Mouse (Mus musculus): Measurements from ENCODE around the gene Galt. TPM values are rescaled to one million over a fixed set of nuclear protein-coding genes. Genes with fewer than 3 reads are reported as not detected.
"Not testable (repeated sequence)": the region's sequence is repeated elsewhere in the genome, so short reads cannot be mapped to it uniquely, and the experiment has no call there.

Galt gene
- polyA plus RNA-seq, 1 experiment from 2014 or later = 40.8 TPM

DNA sequence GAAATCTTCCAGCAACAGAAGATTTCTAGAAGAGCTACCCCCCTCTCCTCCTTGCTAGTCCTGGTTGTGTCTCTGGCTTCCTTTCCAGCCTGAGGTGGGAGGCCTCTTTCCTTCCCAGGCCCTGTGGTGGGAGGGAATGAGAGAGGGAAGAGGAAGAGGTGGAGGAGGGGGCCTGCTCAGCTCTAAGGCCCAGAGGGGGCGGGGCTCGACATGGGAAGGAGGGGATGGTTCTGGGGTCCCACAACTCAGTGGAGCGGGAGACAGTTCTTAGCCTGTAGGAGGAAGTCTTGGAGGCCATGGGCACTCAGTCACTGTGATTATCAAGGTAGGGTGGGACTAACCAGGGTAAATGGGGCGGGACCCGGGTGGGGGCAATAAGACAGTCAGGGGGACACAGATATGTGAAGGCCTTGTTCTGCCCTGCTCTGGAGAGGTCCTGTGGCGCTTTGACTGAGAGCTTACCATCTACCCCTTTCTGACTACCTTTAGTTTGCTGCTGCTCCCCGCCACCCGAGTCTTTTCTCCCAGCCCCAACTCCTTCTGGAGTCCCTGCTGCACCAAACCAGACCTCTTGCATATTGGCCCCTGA is 7.2 kb downstream of the Galt start:
- Histone ChIP-seq H3K4me1 (ENCODE audit: control insufficient read depth, low read depth, low read length) (peaks cover 33% of the 10 kb centered on the region), H3K27me3 (ENCODE audit: control insufficient read depth, insufficient read depth, low read depth, low read length) (no peaks in the 10 kb centered on the region), H3K9me3 (replicated peaks; ENCODE audit: control insufficient read depth, low read length) (no peaks in the 10 kb centered on the region), H3K27ac (ENCODE audit: low read length) (no peak overlapping the region), H3K36me3 (ENCODE audit: control insufficient read depth, insufficient read depth) (peaks cover 4% of the 10 kb centered on the region; the same call in 1 of the 2 replicates), H3K9ac (ENCODE audit: low read depth, low read length) (no peak overlapping the region), H3K4me3 (ENCODE audit: low read depth, low read length) (no peak overlapping the region), H3K4me2 (ENCODE audit: low read depth, low read length) (no peak overlapping the region)
- WGBS (ENCODE audit: insufficient replicate concordance) = 40% methylated on average over 8 of the region's 8 CpGs
- no peak for ATAC-seq (ENCODE audit: low read depth)

DNA sequence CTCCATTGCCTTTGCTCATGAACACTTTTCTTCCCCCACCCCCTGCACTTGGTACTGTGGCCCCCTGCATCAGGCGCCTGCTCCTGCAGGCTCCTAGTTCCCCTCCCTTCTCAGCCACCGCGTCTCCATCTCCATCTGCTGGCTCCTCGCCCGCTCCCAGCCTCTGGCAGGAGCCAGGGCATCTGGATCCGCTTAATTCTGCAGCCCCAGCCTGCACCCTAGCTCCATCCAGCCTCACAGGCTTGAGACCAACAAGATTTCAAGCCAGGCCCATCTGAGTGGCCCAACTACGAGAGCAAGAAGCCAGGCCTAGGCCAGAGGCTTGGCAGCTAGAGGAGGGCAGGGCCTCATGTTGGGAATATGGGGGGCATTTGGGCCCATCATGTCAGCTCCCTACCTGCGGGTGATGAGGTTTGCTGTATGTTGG is 7.7 kb downstream of the Galt start:
- peaks cover 33% of the 10 kb centered on the region for H3K4me1 ChIP-seq (ENCODE audit: control insufficient read depth, low read depth, low read length)
- H3K36me3 ChIP-seq (ENCODE audit: control insufficient read depth, insufficient read depth); H3K4me3 ChIP-seq (ENCODE audit: low read depth, low read length); H3K27ac ChIP-seq (ENCODE audit: low read length); H3K4me2 ChIP-seq (ENCODE audit: low read depth, low read length); ATAC-seq (ENCODE audit: low read depth); H3K27me3 ChIP-seq (ENCODE audit: control insufficient read depth, insufficient read depth, low read depth, low read length); H3K9me3 ChIP-seq (replicated peaks; ENCODE audit: control insufficient read depth, low read length); H3K9ac ChIP-seq (ENCODE audit: low read depth, low read length): not testable (repeated sequence)
- WGBS (ENCODE audit: insufficient replicate concordance) = 63% methylated on average over 8 of the region's 8 CpGs

DNA sequence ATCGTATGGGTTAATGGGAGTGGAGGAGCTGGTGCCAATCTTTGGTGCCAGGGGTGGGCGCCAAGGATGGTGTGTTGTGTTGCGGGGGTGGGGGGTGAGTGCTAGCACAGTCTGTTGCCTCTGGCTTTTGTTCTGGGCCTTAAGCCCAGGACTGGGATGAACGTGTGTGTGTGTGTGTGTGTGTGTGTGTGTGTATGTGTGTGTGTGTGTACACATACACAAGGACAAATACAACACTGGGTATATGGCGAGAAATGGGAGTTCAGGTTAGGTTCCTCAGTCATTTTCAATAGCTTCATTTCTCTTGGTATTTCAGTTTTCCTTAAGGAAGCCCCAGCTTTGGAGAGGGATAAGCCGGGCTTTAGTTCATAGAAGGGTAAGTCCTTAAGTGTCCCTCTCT is 8.1 kb downstream of the Galt start:
- H3K4me2 ChIP-seq (ENCODE audit: low read depth, low read length); ATAC-seq (ENCODE audit: low read depth); H3K36me3 ChIP-seq (ENCODE audit: control insufficient read depth, insufficient read depth); H3K9me3 ChIP-seq (replicated peaks; ENCODE audit: control insufficient read depth, low read length); H3K27me3 ChIP-seq (ENCODE audit: control insufficient read depth, insufficient read depth, low read depth, low read length); H3K4me3 ChIP-seq (ENCODE audit: low read depth, low read length); H3K27ac ChIP-seq (ENCODE audit: low read length); H3K9ac ChIP-seq (ENCODE audit: low read depth, low read length): not testable (repeated sequence)
- WGBS (ENCODE audit: insufficient replicate concordance) = 72% methylated on average over 4 of the region's 6 CpGs
- peaks cover 33% of the 10 kb centered on the region for H3K4me1 ChIP-seq (ENCODE audit: control insufficient read depth, low read depth, low read length)

DNA sequence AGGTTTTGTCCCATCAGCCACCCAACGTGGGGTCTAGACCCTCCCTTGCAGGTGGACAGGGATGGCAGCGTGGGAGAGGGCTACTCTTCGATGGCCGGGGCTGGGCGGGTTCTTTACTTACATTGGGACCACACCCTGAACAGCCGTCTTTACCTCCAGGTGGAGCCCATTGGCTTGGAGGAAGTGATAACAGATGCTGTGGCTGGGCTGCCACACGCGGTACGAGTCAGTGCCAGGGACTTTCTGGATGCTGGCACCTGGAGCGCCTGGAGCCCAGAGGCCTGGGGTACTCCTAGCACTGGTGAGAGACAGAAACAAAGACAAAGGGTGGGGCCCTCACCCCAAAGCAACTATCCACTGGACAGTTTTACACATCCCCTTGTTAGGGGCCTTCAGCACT is 12.3 kb downstream of the Galt start:
- not testable (repeated sequence) for H3K9me3 ChIP-seq (replicated peaks; ENCODE audit: control insufficient read depth, low read length); H3K27ac ChIP-seq (ENCODE audit: low read length); H3K27me3 ChIP-seq (ENCODE audit: control insufficient read depth, insufficient read depth, low read depth, low read length); H3K36me3 ChIP-seq (ENCODE audit: control insufficient read depth, insufficient read depth); H3K4me3 ChIP-seq (ENCODE audit: low read depth, low read length); H3K4me2 ChIP-seq (ENCODE audit: low read depth, low read length); ATAC-seq (ENCODE audit: low read depth); H3K4me1 ChIP-seq (ENCODE audit: control insufficient read depth, low read depth, low read length); H3K9ac ChIP-seq (ENCODE audit: low read depth, low read length)
- 38% methylated on average over 10 of the region's 10 CpGs for WGBS (ENCODE audit: insufficient replicate concordance)

DNA sequence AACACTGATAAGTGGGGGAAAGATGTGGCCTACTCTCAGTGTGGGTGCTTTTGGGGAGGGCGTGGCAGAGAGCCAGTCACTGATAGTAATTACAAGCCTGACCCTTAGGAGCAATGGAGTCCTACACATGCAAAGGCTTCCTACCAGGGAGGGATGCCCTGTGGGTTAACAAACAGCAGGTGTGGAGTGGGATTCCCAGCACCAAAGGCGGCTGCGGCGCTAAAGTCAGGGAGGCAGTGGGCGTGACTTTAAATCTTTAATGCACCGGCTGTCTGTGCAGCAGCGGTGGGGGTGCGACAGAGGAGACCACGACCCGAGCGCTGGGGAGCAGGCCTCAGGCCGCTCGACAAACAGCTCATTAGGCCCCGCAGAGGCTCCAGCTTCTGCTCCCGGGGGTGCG is 17.9 kb downstream of the Galt start:
- not testable (repeated sequence) for H3K27me3 ChIP-seq (ENCODE audit: control insufficient read depth, insufficient read depth, low read depth, low read length); H3K36me3 ChIP-seq (ENCODE audit: control insufficient read depth, insufficient read depth); H3K9me3 ChIP-seq (replicated peaks; ENCODE audit: control insufficient read depth, low read length); H3K27ac ChIP-seq (ENCODE audit: low read length); H3K4me1 ChIP-seq (ENCODE audit: control insufficient read depth, low read depth, low read length); ATAC-seq (ENCODE audit: low read depth); H3K9ac ChIP-seq (ENCODE audit: low read depth, low read length)
- H3K4me3 ChIP-seq (ENCODE audit: low read depth, low read length) = peak overlapping the region; percentile 39
- peak overlapping the region; percentile 46 for H3K4me2 ChIP-seq (ENCODE audit: low read depth, low read length)
- 3% methylated on average over 6 of the region's 16 CpGs for WGBS (ENCODE audit: insufficient replicate concordance)

DNA sequence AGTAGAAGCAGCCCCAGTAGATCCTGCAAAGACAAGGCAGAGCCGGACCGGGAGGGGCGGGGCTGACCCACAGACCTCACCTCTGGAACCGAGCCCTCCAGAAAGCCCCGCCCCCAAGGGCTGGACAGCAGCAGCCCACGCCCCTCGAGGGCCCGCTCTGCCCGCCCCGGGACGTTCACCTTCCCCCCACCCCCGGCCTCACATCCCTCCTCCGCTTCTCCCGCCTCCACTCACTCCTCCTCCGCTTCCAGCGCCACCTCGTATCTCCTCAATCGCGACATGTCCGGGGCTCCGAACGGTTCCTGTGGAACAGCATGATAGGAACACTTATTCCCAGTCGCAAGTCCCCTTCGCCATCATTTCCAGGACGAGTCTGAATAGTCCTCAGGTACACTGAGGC is 18.5 kb downstream of the Galt start:
- H3K27ac ChIP-seq (ENCODE audit: low read length); H3K9ac ChIP-seq (ENCODE audit: low read depth, low read length): not testable (repeated sequence)
- H3K4me3 ChIP-seq (ENCODE audit: low read depth, low read length) = peak overlapping the region; percentile 51

DNA sequence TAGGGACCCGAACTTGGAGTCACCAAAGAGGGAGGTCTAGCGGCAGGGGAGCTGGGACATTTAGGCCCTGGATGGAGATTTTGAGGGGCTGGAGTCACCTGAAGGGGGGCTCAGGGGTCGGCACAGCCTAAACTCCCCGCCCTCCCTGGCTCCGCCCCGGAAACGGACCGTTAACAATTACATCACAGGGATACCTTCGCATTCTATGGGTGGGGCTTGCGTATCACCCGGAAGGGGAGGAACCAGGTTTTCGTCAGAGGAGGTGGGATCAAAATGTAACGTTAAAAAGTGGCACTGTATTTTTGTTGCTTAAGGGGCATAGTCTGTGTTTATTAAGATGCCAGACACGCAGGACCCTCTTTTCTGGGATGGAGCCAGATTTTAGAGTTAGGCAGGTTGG is 19.0 kb downstream of the Galt start, which contains the start of gene Ccl27a:
Gene Ccl27a (minus strand): TSS at position 246 of the 400 bp plus-strand sequence.
- Histone ChIP-seq H3K4me2 (ENCODE audit: low read depth, low read length) (peak within 1 kb of the TSS; percentile 53), H3K4me3 (ENCODE audit: low read depth, low read length) (peak within 1 kb of the TSS; percentile 51)
- not testable (repeated sequence) for ATAC-seq (ENCODE audit: low read depth); H3K4me1 ChIP-seq (ENCODE audit: control insufficient read depth, low read depth, low read length); H3K27ac ChIP-seq (ENCODE audit: low read length); H3K9ac ChIP-seq (ENCODE audit: low read depth, low read length); H3K9me3 ChIP-seq (replicated peaks; ENCODE audit: control insufficient read depth, low read length); H3K36me3 ChIP-seq (ENCODE audit: control insufficient read depth, insufficient read depth); H3K27me3 ChIP-seq (ENCODE audit: control insufficient read depth, insufficient read depth, low read depth, low read length)
- WGBS (ENCODE audit: insufficient replicate concordance) = 4% methylated on average over 12 of the region's 14 CpGs

More for the DNA sequence above, 18.5 kb downstream of the Galt start:
- not testable (repeated sequence) for H3K9me3 ChIP-seq (replicated peaks; ENCODE audit: control insufficient read depth, low read length); H3K27me3 ChIP-seq (ENCODE audit: control insufficient read depth, insufficient read depth, low read depth, low read length); H3K4me1 ChIP-seq (ENCODE audit: control insufficient read depth, low read depth, low read length); ATAC-seq (ENCODE audit: low read depth); H3K36me3 ChIP-seq (ENCODE audit: control insufficient read depth, insufficient read depth)
- H3K4me2 ChIP-seq (ENCODE audit: low read depth, low read length) = peak overlapping the region; percentile 53
- WGBS (ENCODE audit: insufficient replicate concordance) = under 1% methylated on average over 14 of the region's 25 CpGs

DNA sequence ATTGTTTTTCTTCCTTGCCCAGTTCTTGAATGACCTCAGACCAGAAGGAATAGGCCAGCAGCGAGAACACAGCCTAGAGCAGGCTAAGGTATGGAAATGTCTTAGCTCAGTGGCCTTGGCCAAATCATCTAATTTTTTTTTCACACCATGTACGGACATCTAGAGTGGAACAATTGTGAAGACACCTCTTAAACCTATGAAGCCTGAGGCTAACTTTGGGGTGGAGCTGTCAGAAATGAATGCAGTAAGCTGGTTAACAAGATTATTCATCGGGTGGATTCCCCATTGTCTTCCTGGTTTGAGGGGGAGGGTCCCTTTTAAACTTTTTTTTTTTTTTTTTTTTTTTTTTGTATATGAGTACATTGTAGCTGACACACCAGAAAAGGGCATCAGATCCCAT is 19.5 kb downstream of the Galt start:
- H3K4me2 ChIP-seq (ENCODE audit: low read depth, low read length) = 0 out of 2 replicates have a peak overlapping the region, but pooled peaks have one; percentile 43
- not testable (repeated sequence) for H3K4me1 ChIP-seq (ENCODE audit: control insufficient read depth, low read depth, low read length); H3K27me3 ChIP-seq (ENCODE audit: control insufficient read depth, insufficient read depth, low read depth, low read length); H3K9me3 ChIP-seq (replicated peaks; ENCODE audit: control insufficient read depth, low read length); H3K36me3 ChIP-seq (ENCODE audit: control insufficient read depth, insufficient read depth); ATAC-seq (ENCODE audit: low read depth); H3K9ac ChIP-seq (ENCODE audit: low read depth, low read length); H3K27ac ChIP-seq (ENCODE audit: low read length)
- 74% methylated on average over 3 of the region's 3 CpGs for WGBS (ENCODE audit: insufficient replicate concordance)
- peak overlapping the region; percentile 51 for H3K4me3 ChIP-seq (ENCODE audit: low read depth, low read length)

DNA sequence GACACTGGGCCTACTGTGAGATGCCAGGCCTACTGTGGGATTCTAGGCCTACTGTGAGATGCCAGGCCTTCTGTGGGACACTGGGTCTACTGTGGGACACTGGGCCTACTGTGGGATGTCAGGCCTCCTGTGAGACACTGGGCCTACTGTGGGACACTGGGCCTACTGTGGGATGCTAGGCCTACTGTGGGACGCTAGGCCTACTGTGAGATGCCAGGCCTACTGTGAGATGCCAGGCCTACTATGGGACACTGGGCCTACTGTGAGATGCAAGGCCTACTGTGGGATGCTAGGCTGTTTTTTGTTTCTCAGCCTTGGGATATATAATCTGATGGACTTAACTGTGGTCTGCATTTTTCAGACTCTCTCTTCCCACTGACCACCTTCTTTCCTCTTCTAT is 20.8 kb downstream of the Galt start:
- WGBS (ENCODE audit: insufficient replicate concordance) = 67% methylated on average over 1 of the region's 1 CpGs
- not testable (repeated sequence) for H3K4me2 ChIP-seq (ENCODE audit: low read depth, low read length); H3K4me1 ChIP-seq (ENCODE audit: control insufficient read depth, low read depth, low read length); H3K27ac ChIP-seq (ENCODE audit: low read length); ATAC-seq (ENCODE audit: low read depth); H3K9me3 ChIP-seq (replicated peaks; ENCODE audit: control insufficient read depth, low read length); H3K4me3 ChIP-seq (ENCODE audit: low read depth, low read length); H3K27me3 ChIP-seq (ENCODE audit: control insufficient read depth, insufficient read depth, low read depth, low read length); H3K9ac ChIP-seq (ENCODE audit: low read depth, low read length); H3K36me3 ChIP-seq (ENCODE audit: control insufficient read depth, insufficient read depth)
